Mouse (Mus musculus): ENCODE data around the gene Chd5.

The Chd5 gene

DNA sequence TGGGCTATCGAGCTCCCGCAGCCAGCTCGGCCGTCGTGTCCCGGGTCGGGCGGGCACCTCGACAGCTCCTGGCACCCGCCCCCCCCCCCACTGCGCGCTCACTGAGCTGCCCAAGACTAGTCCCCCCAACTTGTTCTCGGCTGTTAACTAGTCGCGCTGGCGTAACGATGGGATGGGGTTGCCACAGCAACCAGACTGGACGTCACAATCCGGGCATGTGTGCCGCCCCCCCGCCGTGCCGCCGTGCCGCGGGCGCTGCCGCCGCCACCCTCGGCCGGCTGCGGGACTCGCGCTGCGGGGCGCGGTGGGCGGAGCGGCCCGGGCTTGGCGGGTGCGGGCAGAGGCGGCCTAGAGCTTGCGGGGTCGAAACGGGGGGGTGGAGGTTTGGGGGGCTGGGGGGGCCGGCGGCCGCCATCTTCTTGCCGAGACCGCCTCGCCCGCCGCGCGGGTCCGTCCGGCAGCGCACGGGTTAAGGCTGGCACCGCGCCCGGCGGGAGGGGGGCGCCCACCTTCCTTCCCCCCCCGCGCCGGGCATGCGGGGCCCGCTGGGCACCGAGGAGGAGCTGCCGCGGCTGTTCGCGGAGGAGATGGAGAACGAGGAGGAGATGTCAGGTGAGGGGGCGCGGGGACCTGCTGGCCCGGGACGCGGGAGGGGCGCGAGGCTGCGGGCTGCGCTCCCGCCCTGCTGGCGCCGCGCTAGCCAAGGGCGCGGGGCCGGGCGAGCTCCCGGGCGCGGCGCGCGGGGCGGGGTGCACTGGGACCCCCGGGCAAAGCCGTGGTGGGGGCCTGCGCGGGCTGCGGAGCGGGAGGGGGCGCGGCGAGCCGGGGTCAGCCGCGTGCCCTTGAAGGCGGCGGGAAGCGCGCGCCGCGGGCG lies at the start of gene Chd5:
Gene Chd5 (plus strand): TSS at position 233 of the 874 bp plus-strand sequence.
- DNase-seq (ENCODE audit: low read depth), result no peak

DNA sequence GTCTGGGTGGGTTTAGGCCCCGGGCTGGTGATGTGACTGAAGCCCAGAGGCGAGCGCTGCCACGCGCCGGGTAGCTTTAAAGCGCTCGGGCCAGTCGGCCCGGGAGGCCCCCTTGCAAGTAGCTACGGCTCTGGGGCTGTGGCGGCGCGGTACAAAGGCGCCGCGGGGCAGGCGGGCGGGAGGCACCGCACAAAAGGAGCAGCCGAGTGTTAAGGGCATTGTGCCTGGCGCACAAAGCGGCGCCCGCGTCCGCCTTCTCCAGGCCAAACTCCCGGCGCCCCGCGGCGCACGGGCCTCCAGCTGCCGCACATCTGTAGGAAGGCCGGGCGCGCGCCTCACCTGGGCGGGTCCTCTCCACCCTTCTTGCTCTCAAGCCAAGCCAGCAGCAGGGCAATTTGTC lies 48.1 kb upstream of the Chd5 start:
- no peak for DNase-seq (ENCODE audit: low read depth)

DNA sequence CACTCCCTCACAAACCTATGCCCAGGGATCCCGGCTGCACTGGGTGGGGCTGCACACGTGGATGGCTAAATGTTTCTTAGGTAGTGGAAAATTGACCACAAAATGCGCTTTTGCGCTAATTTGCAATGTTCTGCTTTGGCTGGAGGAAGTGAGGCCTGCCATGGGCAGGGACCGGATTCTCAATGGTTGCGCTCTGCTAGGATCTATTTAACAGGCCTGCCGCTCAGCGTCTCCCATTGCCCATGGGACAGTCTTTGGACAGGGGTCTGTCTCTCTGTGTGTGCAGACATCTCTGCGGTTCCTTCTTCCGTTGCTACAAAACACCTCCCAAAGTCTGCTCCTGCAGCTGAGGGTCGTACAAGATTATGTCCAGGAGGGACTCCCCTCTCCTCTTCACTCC lies 47.5 kb upstream of the Chd5 start:
- DNase-seq (ENCODE audit: low read depth), result no peak

DNA sequence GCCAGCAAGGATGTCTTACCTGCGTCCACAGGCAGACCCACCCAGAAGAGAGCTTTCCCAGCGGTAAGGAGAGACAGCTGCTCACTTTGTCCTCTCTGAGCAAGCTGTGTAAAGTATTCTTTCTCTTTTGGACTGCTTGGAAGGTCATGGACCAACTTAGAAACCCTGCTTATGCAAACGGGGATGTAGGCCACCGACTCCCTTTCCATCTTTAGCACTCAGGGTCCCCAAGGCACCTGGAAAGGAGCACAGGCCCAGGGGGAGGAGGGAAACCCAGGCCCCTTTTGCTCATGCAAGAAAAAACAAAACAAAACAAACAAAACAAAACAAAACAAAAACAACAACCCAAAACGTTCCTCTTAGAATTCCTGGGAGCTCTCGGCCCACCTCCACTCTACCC lies 46.9 kb upstream of the Chd5 start, which contains the start of gene Hes3:
Gene Hes3 (minus strand): TSS at position 101 of the 400 bp plus-strand sequence.
- no peak for DNase-seq (ENCODE audit: low read depth)

DNA sequence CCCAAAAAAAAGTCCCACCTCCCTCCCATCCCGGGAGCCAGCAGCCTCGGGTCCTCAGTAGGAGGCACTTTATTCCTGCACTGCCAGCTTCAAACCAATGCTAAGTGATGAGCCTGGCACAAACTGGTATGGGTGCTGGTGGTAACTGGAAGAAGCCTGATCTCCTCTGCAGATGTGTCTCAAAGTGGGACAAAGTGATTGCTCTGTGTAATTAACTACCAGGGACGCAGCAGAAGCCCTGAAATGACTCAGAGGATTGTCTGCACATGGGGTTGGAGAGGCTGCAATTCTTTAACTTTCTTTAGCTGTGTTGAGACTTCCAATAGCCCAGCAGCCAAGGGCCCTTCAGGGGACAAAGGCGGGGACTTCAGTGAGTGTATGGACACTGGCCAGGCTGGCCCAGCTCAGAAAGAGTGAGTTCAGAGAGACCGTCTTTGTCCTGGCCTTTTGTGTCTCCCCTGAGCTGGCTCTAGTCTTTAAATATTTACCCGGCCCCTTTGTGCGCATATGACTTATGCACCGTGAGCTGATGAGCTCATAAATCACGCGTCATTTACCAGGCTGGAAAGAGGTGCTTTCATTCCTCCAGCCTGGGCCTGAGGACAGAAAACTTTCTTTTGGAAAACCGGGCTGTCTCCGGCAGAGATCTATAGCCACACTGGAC lies 46.2 kb upstream of the Chd5 start:
- DNase-seq (ENCODE audit: low read depth), result no peak

DNA sequence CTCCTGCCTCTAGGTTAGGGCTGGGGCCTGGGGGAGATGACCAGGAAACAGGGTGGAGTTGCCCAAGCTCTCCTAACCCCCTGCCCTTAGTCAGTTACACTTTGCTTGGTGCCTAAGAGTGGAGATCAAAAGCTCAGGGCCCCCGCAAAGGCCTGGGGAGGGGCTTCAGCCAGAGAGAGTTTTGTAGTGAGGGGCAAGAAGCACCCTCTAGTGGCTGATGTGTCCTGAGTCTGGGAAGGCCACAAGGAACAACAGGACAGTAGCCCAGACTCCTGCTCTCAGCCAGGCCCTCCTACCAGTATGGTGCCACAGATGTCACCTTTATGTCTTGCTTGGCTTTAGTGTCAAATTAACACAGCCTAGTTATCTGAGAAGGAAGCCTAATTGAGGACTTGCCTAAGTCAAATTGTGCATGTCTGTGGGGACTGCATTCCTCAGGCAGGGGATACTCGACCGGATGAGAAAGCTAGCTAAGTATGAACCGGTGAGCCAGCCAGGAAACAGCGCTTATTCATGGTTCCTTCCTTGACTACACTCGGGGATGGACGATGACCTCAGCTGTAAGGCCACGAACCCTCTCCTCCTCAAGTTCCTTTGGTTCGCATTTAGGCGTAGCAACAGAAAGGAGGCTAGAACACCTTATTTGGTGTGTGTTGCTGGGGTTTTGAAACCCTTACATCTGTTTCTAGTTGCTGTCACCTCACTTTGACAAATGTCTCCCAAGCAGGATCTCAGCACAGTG lies 44.1 kb upstream of the Chd5 start:
- DNase-seq (ENCODE audit: low read depth), result peak; percentile 94

DNA sequence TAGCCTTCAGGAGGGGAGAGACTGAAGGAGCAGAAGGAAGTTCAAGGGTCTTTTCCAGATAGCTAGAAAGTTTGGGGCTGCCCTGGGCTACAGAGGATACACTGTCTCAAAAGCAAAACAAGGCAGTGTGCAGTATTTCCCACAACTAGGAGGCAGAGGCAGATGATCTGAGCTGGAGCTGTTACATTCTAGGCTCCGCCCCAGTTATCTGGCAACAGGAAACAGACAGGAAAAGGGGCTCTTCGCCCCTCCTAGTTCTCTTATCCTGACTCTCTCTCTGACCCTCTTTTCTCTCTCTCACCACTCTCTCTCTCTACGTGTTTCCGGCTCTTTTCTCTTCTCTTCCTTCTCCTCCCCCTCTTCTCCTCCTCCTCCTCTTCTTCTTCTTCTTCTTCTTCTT lies 42.5 kb upstream of the Chd5 start:
- DNase-seq (ENCODE audit: low read depth), result peak; percentile 84

DNA sequence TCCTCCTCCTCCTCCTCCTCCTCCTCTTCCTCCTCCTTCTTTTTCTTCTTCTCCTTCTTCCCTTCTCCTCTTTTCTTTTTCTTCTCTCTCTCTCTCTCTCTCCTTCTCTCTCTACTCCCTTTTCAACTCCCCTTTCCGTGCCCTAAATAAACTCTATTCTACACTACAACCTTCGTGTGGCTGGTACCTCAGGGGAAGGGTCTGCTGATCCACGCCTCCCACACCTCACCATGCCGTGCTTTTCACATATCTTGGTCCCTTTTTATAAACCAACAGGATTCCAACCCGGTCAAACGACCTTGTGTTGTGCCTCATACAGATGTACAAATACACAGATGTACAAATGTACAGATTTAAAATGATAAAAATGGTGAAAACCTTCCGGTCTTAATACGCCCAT lies 42.1 kb upstream of the Chd5 start:
- DNase-seq (ENCODE audit: low read depth), result no peak

DNA sequence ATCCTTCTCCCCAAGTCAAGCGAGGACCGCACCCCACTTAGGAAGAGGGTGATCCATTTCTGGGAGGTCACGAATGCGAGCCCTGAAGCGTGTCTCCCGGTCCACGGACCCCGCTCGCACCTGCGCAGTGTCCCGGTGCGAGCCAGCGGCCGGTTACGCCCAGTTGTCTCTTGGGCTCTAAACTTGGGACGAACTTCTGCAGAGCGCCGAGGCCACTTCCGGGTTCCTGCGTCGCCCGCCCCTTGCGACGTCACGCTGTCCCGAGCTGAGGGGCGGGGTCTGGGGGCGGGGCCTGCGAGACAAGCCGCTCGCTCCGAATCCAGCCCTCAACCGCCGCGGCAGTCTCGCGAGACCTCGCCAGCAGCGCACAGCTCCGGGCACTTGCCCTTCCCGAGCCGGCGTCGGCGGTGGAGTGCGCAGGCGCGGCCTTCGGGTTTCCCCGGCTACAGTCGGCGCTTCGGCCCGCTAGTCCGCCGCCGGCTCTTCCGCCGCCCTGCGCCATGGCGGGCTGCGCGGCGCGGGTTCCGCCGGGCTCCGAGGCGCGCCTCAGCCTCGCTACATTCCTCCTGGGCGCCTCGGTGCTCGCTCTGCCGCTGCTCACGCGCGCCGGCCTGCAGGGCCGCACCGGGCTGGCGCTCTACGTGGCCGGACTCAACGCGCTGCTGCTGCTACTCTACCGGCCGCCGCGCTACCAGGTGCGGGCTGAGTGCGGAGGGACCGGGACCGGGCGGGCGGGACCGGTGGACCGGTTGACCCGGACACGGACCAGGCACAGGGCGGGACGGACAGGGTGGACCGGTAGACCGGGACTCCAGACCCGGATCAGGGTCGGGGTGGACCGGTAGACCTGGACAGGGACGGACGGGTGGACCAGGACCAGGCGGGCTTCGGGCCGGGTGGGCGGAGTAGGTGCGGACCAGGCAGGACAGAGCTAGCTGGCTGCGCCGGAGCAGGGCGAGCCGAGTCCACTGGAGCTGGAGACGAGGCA lies 41.3 kb upstream of the Chd5 start, which contains the start of gene Icmt:
Gene Icmt (plus strand): TSS at position 354 of the 988 bp plus-strand sequence.
- peak; percentile 99 for DNase-seq (ENCODE audit: low read depth)

DNA sequence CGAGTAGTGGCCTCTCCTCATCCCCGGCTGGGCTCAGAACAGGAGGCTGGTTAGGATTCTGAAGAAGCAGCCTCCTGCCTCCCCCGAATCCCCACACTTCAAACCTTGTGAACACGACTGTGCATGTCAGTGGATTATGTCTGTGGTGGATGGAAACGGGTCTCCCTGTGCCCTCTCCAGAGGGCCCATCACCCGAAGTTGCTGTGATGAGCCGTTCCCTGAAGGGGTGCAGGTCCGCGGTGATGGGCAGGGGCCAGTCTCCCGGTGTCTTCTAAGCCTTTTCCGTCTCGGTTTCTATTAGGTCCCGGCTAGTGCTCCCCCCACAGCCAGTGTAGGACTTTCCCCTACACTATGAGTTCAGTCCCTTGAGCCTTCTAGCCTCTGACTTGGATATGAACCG lies 39.6 kb upstream of the Chd5 start:
- DNase-seq (ENCODE audit: low read depth), result no peak

DNA sequence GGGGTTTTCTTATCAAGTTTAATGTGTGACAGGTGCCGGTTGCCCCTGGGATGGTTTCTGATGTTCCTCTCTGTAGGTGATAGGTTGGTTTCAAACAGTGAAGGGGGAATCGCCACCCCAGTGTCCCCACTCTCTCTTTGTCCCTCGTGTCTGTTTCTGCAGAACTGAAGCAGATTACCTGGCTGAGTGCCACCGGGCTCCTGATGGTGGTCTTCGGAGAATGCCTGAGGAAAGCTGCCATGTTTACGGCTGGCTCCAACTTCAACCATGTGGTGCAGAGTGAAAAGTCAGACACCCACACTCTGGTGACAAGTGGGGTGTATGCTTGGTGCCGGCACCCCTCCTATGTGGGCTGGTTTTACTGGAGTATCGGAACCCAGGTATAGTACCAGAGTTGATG lies 38.1 kb upstream of the Chd5 start:
- DNase-seq (ENCODE audit: low read depth), result no peak

DNA sequence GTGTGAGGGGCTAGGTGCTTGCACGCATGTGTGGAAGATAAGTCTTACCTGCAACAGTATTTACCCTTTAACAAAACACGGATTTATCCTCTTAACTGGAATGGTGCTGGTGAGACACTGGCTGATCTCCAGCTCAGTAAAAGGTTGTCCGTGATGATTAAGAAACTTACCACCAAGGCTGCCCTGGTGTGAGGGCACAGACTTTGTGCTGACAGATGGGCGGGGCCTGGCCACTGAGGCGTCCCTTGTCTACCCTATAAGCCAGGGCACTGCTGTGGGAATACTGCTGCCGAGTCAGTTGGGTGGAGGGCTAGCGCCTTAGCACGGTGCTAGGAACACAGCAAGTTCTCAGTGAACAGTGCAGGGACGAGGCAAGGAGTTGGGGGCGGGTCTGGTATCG lies 36.4 kb upstream of the Chd5 start:
- no peak for DNase-seq (ENCODE audit: low read depth)

DNA sequence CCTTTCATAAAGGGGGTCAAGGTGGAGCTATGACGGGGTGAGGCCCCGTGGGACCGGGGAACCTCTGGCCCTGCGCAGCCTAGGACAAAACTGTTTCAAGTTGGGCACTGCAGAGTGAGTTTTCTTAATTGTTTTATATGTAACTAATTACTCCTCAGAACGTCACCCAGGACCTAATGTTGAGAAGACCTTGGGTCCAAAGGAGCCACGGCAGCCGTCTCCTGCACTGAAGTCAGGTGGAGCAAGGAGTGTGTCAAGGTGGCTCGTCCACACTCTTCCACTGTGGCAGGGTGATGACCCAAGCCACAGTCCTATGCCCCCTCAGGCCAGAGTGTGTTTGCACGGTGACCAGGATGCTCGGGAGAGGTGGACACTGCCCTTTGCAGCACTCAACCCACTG lies 35.3 kb upstream of the Chd5 start:
- no peak for DNase-seq (ENCODE audit: low read depth)

DNA sequence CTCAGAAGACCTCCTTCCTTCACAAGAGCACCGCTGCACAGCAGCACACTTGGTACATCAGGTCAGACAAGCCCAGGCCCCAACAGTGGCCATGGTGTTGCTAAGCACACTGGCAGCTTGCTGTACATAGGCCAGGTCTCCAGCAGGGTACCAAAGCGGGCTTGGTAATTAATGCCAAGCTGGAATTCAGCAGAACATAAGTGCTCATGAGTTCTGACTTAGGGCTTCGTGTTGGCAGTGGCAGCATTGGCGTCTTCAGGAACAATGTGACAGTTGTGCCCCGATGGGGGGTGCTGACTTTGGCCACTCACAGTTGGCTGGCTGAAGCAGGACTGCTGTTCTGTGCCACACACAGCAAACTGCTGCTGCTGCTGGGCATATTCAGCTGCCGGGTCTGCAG lies 33.8 kb upstream of the Chd5 start:
- no peak for DNase-seq (ENCODE audit: low read depth)

DNA sequence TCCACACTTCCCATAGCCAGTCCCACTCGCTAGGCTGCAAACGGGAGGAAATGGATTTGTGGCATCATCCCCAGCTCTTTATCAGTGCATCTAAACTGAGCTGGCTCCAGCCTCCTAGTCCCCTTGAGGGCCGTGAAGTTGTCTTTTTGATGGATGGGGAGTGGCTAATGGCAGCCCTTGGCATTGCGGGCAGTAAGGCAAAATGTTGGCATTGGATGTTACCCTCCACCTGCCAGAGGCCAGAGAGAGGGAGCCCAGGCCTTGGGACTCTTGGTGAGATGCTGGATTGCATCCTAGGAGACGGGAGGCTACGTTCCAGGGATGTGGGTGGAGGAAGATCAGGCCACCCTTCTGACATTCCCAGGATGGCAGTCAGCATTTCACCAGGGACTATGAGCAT lies 32.5 kb upstream of the Chd5 start:
- DNase-seq (ENCODE audit: low read depth), result no peak

DNA sequence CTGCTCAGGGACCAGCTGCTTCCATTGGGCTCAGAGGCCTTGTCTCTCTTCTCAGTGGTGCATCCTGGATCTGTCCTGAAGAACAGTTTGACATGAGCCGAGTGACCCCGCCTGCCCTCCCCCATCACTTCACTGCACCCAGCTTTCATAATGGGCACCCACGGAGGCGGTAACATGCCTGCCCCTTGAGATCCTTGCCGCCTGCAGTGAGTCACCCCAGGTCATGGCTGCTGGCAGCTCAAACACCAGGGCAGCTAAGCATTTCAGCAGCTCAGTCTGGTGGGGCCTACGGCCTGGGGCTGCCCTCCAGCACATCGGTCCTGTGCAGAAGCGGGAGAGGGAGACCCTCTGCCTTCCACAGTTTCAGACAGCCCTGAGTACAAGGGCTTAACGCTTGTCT lies 30.9 kb upstream of the Chd5 start:
- DNase-seq (ENCODE audit: low read depth), result no peak

DNA sequence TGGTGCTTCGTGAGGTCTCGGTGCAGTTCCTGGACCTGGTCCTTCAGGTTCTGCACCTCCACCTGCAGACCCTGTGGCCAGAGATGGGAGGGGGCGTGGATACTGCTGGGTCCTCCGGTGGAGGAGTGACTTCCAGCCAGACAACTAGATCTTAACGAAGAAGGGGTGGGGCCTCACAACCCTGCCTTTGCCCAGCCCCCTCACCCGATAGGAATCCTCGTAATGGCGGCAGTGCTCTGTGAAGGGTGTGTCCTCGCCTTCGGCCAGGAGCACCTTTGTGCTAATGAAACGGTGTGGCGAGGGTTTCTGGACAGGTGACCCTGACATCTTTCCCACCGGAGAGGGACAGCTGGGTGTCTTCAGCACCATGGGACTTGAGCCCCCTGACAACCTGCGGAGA lies 26.3 kb upstream of the Chd5 start:
- DNase-seq (ENCODE audit: low read depth), result no peak

DNA sequence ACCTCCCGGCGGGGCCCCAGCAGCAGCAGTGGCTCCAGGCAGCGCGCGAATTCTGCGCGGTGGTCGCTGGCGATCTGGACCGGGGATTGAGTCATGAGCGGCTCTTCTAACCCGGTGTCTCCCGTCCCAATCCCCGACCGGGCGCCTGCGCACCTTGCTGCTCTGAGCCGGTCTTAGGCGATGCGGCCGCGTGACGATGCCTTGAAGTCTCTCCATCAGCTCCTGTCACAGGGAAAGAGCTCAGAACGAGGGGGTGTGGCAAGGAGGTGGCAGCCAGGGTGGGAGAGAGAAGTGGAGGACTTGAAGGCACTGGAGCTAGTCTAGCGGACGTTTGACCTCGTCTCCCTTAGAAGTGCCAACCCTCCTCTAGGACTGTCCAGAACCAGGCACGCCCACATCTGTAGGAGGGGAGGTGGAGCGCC lies 25.2 kb upstream of the Chd5 start:
- no peak for DNase-seq (ENCODE audit: low read depth)

DNA sequence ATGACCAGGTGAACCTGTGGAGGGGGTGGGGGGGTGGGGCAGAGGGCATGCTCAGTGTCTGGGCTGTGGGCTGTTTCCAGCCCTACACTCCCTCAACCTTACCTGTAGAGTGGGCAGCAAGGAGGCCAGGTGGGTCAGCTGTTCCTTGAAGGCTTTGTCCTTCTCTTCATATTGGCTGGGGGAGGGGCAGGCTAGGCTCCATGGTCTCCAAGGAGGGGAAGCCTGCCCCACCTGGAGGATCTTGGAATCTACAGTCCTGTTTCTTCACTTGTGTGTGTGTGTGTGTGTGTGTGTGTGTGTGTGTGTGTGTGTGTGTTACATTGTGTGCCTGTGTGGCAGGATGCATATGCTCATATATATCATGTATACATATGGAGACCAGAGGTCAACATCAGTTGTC lies 24.5 kb upstream of the Chd5 start:
- DNase-seq (ENCODE audit: low read depth), result peak; percentile 18

DNA sequence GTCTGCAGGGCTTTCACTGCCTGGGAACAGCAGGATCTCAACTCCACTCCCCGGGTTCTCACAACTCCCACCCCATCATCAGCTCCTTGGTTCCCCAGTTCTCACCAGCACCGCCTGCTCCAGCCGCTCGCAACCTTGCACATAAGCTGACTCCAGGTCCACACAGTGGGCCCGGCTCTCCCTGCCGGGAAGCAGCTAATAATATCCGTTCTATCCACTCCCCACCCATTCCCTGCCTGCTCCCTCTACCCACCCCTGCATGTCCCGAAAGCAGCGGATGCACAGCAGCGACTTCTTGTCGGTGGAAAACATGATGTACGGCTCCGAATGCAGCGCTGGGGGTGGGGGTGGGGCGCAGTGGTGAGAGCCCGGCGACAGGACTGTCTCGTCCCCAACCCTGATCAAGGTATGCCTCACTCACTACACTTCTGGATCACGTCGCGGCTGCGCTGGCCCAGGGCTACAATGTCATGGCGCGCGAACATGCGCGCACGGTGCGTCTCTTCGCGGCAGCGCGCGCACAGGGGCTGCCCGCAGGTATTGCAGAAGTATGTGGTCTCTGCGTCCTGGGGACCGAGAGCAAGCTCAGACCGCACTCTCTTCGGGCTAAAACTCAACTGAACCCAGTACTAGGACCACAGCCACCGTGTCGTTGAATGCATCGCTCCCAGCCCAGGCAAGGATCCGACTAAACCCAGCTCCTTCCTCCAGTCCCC lies 22.8 kb upstream of the Chd5 start:
- no peak for DNase-seq (ENCODE audit: low read depth)

DNA sequence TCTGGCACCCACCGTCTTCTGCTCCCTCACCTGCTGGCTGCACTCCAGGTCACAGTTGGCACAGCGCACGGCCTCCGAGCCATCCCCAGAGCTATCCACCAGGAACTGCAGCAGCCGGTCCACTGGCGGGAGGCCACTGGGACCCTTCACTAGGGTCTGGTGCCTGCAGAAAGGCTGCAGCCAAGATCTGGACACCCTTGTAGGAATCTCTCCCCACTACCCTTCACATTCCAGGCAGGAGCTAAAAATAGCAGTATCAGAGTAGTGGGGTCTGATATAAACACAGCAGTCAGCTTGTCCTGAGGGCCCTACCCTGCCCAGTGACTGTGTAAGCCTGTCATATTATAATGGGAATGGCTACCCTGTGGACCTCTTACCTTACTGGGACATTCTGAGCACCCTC lies 20.8 kb upstream of the Chd5 start:
- no peak for DNase-seq (ENCODE audit: low read depth)
